Mouse (Mus musculus) MEL (cell line): Measurements from ENCODE around the gene Amhr2. TPM values are rescaled to one million over a fixed set of nuclear protein-coding genes. Genes with fewer than 3 reads are reported as not detected.

Experiments used
- DNase-seq: peaks from one replicate; pipeline ENCODE4 v3.0.0; 2011; ENCODE audit warnings: low read depth, low spot score
- H3K27ac ChIP-seq: 2 replicates; pipeline ENCODE4 v1.5.1; 2012; ENCODE audit warnings: low read depth, mild to moderate bottlenecking, control low read depth, low read length, moderate library complexity; ENCODE audit not compliant: control insufficient read depth
- H3K27me3 ChIP-seq, 2 experiments: fragments of 150-350 bp in 1 of 2; sonication (generic) in 1 of 2; 2 replicates each; pipeline ENCODE4 v1.6.1; 2012; ENCODE audit warnings: low read length in 2 of 2, mild to moderate bottlenecking in 2 of 2, improper control_type of control experiment in 1 of 2, moderate library complexity in 1 of 2; ENCODE audit not compliant: insufficient read depth in 2 of 2, control insufficient read depth in 1 of 2
- H3K36me3 ChIP-seq, 2 experiments: 2 replicates each; pipeline ENCODE4 v1.6.1; 2012 to 2014; ENCODE audit warnings: low read length in 2 of 2, improper control_type of control experiment in 1 of 2, inconsistent platforms in 1 of 2, mild to moderate bottlenecking in 1 of 2; ENCODE audit not compliant: insufficient read depth in 2 of 2, control insufficient read depth in 1 of 2
- H3K4me1 ChIP-seq, 2 experiments: fragments of 150-350 bp in 1 of 2; sonication (generic) in 1 of 2; 2 replicates each; pipeline ENCODE4 v1.6.1; 2012; ENCODE audit warnings: low read length in 2 of 2, improper control_type of control experiment in 1 of 2, mild to moderate bottlenecking in 1 of 2; ENCODE audit not compliant: insufficient read depth in 2 of 2, control insufficient read depth in 1 of 2
- H3K4me3 ChIP-seq, 2 experiments: fragments of 150-350 bp in 1 of 2; sonication (generic) in 1 of 2; 2 replicates each; pipeline ENCODE4 v1.5.1; 2012; ENCODE audit warnings: low read depth in 2 of 2, low read length in 2 of 2, mild to moderate bottlenecking in 2 of 2, moderate library complexity in 2 of 2, control low read depth in 1 of 2, improper control_type of control experiment in 1 of 2; ENCODE audit not compliant: control insufficient read depth in 1 of 2, insufficient read depth in 1 of 2
- H3K79me2 ChIP-seq: 2 replicates; pipeline ENCODE4 v1.6.1; 2012; ENCODE audit warnings: mild to moderate bottlenecking, low read length, moderate library complexity; ENCODE audit not compliant: control insufficient read depth, poor library complexity, insufficient read depth
- H3K9ac ChIP-seq: 2 replicates; pipeline ENCODE4 v1.6.1; 2012; ENCODE audit warnings: low read depth, mild to moderate bottlenecking, control low read depth, low read length, moderate library complexity; ENCODE audit not compliant: control insufficient read depth, poor library complexity, severe bottlenecking
- H3K9me3 ChIP-seq: fragments of 150-350 bp; sonication (generic); replicated peaks from 2 replicates; pipeline ENCODE4 v1.6.1; 2012; ENCODE audit warnings: mild to moderate bottlenecking, low read length, improper control_type of control experiment, moderate library complexity; ENCODE audit not compliant: insufficient read depth
- E2F4 ChIP-seq: IDR thresholded peaks from 2 replicates; pipeline ENCODE4 v1.6.1; 2011; ENCODE audit warnings: low read depth, low read length, improper control_type of control experiment, borderline replicate concordance
- ETS1 ChIP-seq: IDR thresholded peaks from 2 replicates; pipeline ENCODE4 v1.6.1; 2012; ENCODE audit warnings: low read depth, mild to moderate bottlenecking, inconsistent platforms, low read length, improper control_type of control experiment, moderate library complexity
- MYC ChIP-seq: IDR thresholded peaks from 2 replicates; pipeline ENCODE4 v1.6.1; 2011; ENCODE audit warnings: low read depth, mild to moderate bottlenecking, low read length, improper control_type of control experiment, moderate library complexity
- POLR2A ChIP-seq, 2 experiments: IDR thresholded peaks; 2 replicates each; pipeline ENCODE4 v1.6.1; 2011 to 2012; ENCODE audit warnings: low read length in 2 of 2, mild to moderate bottlenecking in 2 of 2, control low read depth in 1 of 2, improper control_type of control experiment in 1 of 2, low read depth in 1 of 2, moderate library complexity in 1 of 2; ENCODE audit not compliant: control insufficient read depth in 1 of 2, insufficient read depth in 1 of 2, poor library complexity in 1 of 2
- POLR2AphosphoS2 ChIP-seq: IDR thresholded peaks from 2 replicates; pipeline ENCODE4 v1.6.1; 2011; ENCODE audit warnings: low read length, improper control_type of control experiment
- POLR2AphosphoS5 ChIP-seq: IDR thresholded peaks from 2 replicates; pipeline ENCODE4 v1.6.1; 2012; ENCODE audit warnings: low read depth, borderline replicate concordance, mild to moderate bottlenecking, inconsistent platforms, low read length, moderate library complexity, mixed read lengths
- UBTF ChIP-seq: IDR thresholded peaks from 2 replicates; pipeline ENCODE4 v1.6.1; 2012; ENCODE audit warnings: low read depth, mild to moderate bottlenecking, inconsistent platforms, low read length, improper control_type of control experiment, moderate library complexity, borderline replicate concordance; ENCODE audit not compliant: insufficient read depth
- polyA plus RNA-seq, 2 experiments: library from polyadenylated mRNA; stranded (reverse) in 1 of 2; unstranded in 1 of 2; fragments of >175 nt in 1 of 2; fragments of >200 nt in 1 of 2; gene quantifications; 2 replicates each; pipeline versions ENCODE4 v1.2.1 to v1.2.4; 2012; ENCODE audit warnings: low replicate concordance in 2 of 2, low read depth in 1 of 2; ENCODE audit not compliant: insufficient read length in 2 of 2, insufficient read depth in 1 of 2, missing spikeins in 1 of 2
- total RNA-seq: library from RNA; depleted of rRNA; stranded (reverse); fragments of 300-350 nt; gene quantifications from 2 replicates; pipeline ENCODE4 v1.2.3, GENCODE M21; 2012

The Amhr2 gene
- total and polyA plus RNA-seq, 3 experiments, result 6.9 to 22.7 TPM; not detected in 1

DNA sequence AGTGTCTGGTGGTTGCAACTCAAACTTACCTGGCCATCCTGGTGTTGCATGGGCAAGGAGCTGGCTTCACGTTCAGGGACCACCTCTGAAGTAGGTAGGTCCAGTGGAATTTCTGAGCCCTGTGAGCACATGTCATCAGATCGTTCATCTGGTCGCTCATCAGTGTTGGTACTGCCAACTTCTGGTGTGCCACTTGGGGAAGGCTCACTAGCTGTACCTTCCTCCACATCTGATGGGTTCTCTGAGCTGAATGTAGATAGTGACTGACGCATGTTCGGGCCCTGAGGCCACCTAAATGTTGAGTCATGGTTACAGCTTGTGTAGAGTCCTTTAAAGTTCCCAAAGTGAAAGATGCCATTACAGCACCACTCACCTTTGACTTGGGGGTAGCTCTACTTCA, 55.3 kb downstream of the Amhr2 start:
- H3K36me3 ChIP-seq, result peaks cover 44 to 53% of the 10 kb centered on the region in 2 experiments
- TF ChIP-seq ETS1 (no peak), POLR2AphosphoS2 (0 out of 2 replicates have a peak, but pooled peaks have one; percentile 13), MYC (0 out of 2 replicates have a peak, but pooled peaks have one; percentile 17)
- no peaks in the 10 kb centered on the region for H3K27me3 ChIP-seq
- H3K4me1 ChIP-seq, result peaks cover 14 to 23% of the 10 kb centered on the region in 2 experiments; a peak in 3 of 4 replicates
- no peak overlapping the region for H3K27ac ChIP-seq
- peaks cover 2% of the 10 kb centered on the region; the same call in 1 of the 2 replicates for H3K79me2 ChIP-seq
- no peak for DNase-seq
- no peaks in the 10 kb centered on the region for H3K9me3 ChIP-seq
- H3K4me3 ChIP-seq, result no peak overlapping the region
- H3K9ac ChIP-seq, result no peak overlapping the region

DNA sequence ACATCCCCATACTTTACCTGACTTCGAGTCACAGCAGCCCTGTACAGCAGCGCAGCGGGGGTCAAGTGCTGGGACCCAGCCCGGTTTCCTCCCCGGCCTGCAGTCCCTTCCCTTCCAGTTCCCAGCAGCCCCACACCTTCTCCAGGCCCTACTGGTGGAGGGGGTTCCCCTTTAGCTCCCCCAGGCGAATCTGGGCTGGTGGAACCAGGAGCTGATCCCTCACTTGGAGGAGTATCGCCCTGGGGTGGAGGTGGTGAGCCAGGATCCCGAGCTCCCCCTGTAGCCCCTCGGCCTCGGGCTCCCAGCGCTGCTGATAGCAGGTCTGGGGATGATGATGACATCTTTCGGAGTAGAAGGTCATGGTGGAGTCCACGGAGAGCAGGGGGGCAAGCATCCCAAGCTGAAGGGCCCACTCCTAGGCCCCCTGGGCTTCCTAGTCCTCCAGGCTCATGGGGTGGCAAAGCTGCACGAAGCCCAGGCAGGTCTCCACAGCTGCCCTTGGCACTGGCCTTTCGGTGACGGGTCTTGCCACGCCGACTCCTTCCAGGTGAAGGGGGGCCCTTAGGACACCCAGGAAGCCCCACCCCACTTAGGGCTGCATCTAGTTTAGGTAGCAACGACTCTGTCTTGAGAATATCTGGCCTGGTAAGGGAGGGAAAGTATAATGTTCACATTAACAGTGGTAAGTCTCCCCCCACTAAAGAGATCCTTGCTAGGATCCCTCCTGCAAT, 56.1 kb downstream of the Amhr2 start:
- Histone ChIP-seq H3K27me3 (no peaks in the 10 kb centered on the region), H3K9ac (no peak overlapping the region), H3K4me3 (no peak overlapping the region), H3K79me2 (no peaks in the 10 kb centered on the region), H3K4me1 (peaks cover 20 to 29% of the 10 kb centered on the region in 2 experiments), H3K27ac (no peak overlapping the region), H3K36me3 (peaks cover 47 to 49% of the 10 kb centered on the region in 2 experiments), H3K9me3 (no peaks in the 10 kb centered on the region)
- DNase-seq, result no peak
- TF ChIP-seq POLR2AphosphoS5 (peak; percentile 31; the same call in 1 of the 2 replicates), UBTF (no peak)

DNA sequence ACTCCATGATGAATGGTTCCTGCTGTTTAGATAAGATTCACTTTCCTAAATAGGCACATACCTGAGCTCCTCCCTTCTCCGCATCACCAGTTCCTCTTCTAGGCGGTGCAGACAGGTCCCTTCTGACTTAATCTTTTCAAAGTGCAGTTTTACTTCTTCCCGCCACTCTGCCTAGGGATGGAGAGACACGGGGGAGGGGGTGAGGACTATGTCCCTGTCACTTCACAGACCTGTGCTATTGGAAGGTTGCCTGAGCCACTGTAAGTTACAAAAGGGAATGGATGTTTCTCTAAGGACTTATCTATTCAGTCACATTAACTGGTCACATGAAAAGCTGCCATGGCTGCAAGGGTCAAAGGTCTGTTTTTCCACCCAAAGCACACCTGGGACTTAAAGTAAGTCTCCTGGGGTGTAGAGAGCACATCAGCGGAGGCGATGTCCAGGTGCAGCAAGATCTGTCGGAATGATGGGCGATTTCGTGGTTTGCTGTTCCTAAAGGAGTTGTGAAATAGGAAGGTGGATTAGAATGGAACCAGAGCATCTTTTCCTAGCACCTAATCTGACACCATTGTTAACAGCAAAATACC, 57.2 kb downstream of the Amhr2 start:
- Histone ChIP-seq H3K27ac (no peak overlapping the region), H3K9me3 (no peaks in the 10 kb centered on the region), H3K36me3 (peaks cover 38 to 40% of the 10 kb centered on the region in 2 experiments), H3K9ac (no peak overlapping the region), H3K4me3 (no peak overlapping the region), H3K79me2 (no peaks in the 10 kb centered on the region), H3K27me3 (no peaks in the 10 kb centered on the region), H3K4me1 (peaks cover 20 to 30% of the 10 kb centered on the region in 2 experiments)
- TF ChIP-seq E2F4 (no peak), POLR2A (IDR thresholded peaks at IDR 0.05; ENCODE audit: control insufficient read depth in 1 of 2, insufficient read depth in 1 of 2, low read depth in 1 of 2, low read length in 2 of 2, poor library complexity in 1 of 2) (peak in 1 of 2 experiments; percentile 53; a peak in 2 of 4 replicates)
- DNase-seq, result peak; percentile 55
